Mouse (Mus musculus) adrenal gland, postnatal 10 days (tissue): ENCODE results near the gene Abcb6. TPM values are rescaled to one million over a fixed set of nuclear protein-coding genes. Genes with fewer than 3 reads are reported as not detected.

Experiments
- DNase-seq: peaks from one replicate; pipeline ENCODE4 v3.0.0; 2021; ENCODE audit warnings: mixed read lengths
- microRNA-seq: library from miRNA; unstranded; fragments of <30 nt; microRNA quantifications from one replicate; pipeline ENCODE4 v1.2.0, GENCODE M21; 2021
- total RNA-seq, 2 experiments: library from RNA; stranded (reverse); gene quantifications; 2 replicates each; pipeline ENCODE4 v1.2.3; 2021

Abcb6 gene
- total RNA-seq, 2 experiments from 2014 or later: 46.7 to 55.3 TPM

DNA sequence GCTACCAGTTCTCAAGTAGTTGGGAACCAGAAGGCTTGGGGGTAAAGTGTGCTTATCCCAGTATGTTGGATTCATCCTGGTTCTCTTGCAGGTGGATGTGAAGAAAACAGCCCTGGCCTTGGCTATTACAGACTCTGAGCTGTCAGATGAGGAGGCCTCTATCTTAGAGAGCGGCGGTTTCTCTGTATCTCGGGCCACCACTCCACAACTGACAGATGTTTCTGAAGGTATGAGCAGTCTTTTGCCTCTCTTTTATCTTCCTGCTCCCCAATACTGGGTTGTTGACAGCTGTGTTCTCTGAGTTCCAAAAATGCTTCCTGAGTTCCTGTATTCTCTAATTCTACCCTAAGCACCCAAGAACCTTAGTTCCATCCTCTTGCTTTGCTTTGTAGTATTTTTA lies 34.6 kb downstream of the Abcb6 start:
- no peak for DNase-seq

DNA sequence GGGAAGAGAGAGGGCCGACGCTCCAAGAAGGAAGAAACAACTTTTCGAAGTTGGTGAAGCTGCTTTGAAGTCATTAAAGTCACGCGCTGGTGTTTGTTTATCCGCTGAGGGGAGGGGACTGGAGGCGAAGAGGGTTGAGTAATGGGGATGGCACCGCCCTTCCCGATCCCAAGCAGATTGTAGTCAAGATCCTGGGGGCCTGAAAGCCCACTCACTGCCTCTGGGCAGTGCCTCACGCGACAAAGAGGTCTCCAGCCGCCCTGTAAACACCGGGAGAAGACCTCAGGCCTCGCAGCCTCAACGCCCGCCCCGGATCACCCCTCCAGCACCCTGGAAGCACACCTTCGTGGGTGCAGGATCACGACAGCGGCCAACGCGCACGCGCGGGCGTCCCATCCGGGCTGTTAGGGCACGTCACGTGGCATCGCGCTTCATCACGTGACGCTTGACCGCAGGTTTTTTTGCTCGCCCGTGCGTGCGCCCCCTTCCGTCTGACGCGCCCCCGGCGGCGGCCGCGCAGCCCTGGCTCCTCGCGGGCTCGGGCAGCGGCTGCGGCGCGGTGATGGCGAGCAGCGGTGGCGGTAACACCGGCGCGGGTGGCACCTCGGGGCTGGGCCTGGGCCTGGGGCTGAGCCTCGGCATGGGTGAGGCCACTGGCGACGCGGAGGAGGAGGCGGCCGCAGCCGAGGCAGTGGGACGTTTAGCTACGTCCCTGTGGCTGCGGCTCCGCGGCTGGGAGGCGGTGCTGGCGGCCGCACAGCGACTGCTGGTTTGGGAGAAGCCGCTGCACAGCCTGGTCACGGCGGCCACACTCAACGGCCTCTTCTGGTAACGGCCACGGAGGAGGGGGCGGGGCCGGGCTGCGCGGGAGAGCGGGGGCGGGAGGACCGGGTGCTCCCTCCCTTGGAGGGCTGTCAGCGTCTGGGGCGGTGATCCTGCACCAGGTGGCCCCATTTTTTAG lies 37.6 kb downstream of the Abcb6 start, which contains the start of the genes Cnppd1 and Retreg2:
Gene Cnppd1, minus strand, starts transcription at position 411 of the 961 bp plus-strand sequence.
Gene Retreg2, plus strand, starts transcription at position 478 of the 961 bp plus-strand sequence.
- DNase-seq: peak; percentile 98

- DNase-seq: peak; percentile 79
Observed at GRCm38 (mm10) chr1:75141486-75142190, 38.6 kb downstream of the Abcb6 start.

DNA sequence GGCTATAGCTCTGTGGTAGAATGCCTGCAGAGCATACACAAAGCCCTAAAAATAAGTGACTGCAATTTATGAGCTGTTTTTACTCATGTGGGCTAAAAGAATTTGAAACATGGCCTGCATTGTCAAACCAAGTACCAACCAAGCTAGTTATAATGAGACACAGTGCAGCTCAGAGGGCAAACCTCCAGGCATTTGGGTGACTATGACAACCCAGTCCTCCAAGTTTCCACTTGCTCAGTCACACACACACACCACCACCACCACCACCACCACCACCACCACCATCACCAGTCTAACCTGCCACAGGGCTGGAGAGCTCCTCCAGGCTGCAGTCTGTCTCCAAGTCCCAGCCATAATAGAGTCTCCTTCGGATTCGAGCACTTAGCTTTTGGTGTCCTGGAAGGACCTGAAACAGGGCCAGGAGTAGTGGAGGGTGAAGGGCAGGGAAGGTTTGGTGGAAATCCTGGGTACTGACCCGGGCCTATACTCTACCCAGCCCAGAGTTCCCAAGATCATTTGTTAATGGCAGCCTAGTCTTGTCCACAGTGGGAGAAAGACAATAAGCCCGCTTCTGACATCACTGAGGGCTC lies 39.5 kb downstream of the Abcb6 start:
- DNase-seq: peak; percentile 26

DNA sequence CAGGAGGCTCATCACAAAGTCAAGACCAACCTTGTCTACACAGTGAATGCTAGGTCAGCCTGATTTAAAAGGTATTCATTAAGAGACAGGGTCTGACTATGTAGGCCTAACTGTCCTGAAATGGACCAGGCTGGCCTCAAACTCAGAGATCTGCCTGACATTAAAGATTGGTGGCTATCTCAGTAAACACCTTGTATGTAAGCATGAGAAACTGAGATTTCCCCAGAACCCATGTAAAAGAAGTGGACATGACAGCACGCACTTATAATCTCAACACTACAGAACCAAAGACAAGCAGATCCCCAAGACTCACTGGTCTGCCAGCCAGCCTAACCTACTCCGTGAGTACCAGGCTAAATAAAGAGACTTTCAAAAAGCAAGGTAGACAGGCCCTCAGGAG lies 41.7 kb downstream of the Abcb6 start:
- no peak for DNase-seq

GRCm38 (mm10) chr1:75136730-75137129 lies 43.5 kb downstream of the Abcb6 start:
- DNase-seq: no peak

DNA sequence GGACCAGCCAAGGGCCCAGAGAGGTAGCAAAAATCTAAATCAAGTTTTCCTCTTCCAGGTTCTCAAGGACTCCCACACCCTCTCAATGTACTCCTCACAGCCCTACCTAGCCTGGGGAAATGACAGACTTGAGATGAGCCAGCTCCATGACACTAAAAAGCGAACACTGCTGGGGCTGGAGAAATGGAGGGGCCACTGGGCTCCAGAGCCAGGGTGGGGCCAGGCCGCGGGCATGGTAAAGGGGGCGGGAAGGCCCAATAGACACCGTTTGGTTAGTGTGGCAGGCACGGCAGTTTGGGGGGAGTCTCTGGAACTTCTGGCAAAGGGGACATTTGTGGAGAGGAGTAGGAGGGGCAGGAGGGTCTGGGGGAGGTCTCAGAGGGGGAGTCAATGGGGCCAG lies 43.9 kb downstream of the Abcb6 start:
- DNase-seq: no peak

DNA sequence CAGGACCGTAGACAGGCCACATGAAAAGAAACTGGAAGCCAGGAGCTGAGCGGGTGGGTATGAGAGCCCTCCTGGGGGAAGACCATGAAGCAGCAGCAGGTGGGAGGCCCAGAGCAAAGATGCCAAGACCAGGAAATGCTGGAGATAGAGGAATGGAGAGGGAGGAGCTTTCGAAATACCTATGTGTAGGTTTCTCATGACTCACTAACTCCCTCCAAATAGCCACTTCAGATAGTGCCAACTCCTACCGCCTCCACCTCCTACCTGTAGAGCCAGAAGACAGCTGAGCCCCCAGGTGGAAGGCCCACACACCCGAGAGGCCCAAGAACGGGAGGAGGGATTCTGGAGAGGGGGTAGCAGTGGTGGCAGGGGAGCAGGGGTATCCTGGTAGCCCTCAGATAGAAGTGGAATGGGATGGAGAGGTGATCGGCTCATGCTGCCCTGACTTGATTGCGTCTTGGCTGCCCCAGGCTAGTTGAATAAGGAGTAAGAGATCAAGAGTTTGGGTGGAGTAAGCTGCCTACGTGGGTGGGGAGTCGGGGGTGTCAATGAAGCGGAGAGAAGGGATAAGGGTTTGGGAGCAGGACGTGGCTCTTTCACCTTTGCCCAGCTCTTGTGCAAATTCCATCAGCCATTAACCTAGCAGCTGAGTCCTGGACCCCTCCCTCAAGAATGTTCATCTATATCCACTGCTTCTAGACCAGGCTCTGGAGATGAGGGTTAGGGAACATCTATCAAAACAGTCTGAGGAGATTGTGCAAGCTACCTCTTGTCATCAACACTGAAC lies 46.6 kb downstream of the Abcb6 start, which contains the start of gene Slc23a3:
Gene Slc23a3, minus strand, starts transcription at position 470 of the 787 bp plus-strand sequence.
- no peak for DNase-seq

- no peak for DNase-seq
Observed at GRCm38 (mm10) chr1:75128641-75129040, 51.6 kb downstream of the Abcb6 start.

- no peak for DNase-seq
Observed at GRCm38 (mm10) chr1:75125418-75125817, 54.8 kb downstream of the Abcb6 start.

GRCm38 (mm10) chr1:75124346-75125321 lies 55.6 kb downstream of the Abcb6 start, which contains the start of gene Nhej1:
TSS of gene Nhej1 (minus strand) at chr1:75125200.
- peak; percentile 96 for DNase-seq

DNA sequence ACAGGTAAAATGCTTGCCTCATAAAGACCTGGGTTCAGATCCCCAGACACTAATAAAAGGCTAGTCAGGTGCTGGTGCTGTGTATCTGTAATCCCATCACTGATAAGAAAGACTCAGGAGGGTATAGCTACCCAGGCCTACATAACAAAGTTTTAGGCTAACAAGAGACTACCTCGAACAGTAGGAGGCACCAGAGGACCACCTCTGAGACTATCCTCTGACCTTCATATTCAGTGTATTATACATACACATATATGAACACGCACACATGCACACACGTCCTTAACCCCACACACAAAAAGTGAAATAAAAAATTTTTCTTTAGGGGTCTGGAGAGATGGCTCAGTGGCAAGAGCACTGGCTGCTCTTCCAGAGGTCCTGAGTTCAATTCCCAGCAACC lies 58.0 kb downstream of the Abcb6 start:
- DNase-seq: no peak

Small RNAs within 50 kb of the gene (microRNA-seq; reads per million reads assigned to microRNA genes)
- not detected for gene Gm27943

Other genes with a start within 250 kb of the Abcb6 start
- gene Cfap65, start 244.8 kb downstream of the Abcb6 start, total RNA-seq: not detected
- gene Ihh, start 228.7 kb downstream of the Abcb6 start, total RNA-seq: under 1 TPM; 0.18 to 0.48 TPM
- 1 to 10 TPM; 3.0 to 5.5 TPM for gene Nhej1, start 55.2 kb downstream of the Abcb6 start, total RNA-seq
- gene Slc23a3, start 46.5 kb downstream of the Abcb6 start, total RNA-seq: under 1 TPM; 0.36 to 0.45 TPM
- gene Cnppd1, start 37.7 kb downstream of the Abcb6 start, total RNA-seq: 10 to 100 TPM; 41.0 to 46.4 TPM
- gene Retreg2, start 37.6 kb downstream of the Abcb6 start, total RNA-seq: 10 to 100 TPM; 72.8 TPM
- gene Zfand2b, start 11.7 kb downstream of the Abcb6 start, total RNA-seq: 10 to 100 TPM; 27.5 to 29.4 TPM
- 10 to 100 TPM; 14.0 to 20.8 TPM for gene Ankzf1, start 11.8 kb upstream of the Abcb6 start, total RNA-seq
- gene Atg9a, start 11.8 kb upstream of the Abcb6 start, total RNA-seq: 10 to 100 TPM; 35.4 to 39.1 TPM
- 10 to 100 TPM; 18.3 to 26.6 TPM for gene Glb1l, start 30.4 kb upstream of the Abcb6 start, total RNA-seq
- gene Stk16, start 30.4 kb upstream of the Abcb6 start, total RNA-seq: 100 to 1,000 TPM in 1 of 2 experiments, 10 to 100 TPM in 1; 91.9 to 101 TPM
- gene Tuba4a, start 39.5 kb upstream of the Abcb6 start, total RNA-seq: 100 to 1,000 TPM in 1 of 2 experiments, 10 to 100 TPM in 1; 47.1 to 104 TPM
- gene A630095N17Rik, start 51.7 kb upstream of the Abcb6 start, total RNA-seq: not detected
- gene Dnajb2, start 56.0 kb upstream of the Abcb6 start, total RNA-seq: 10 to 100 TPM; 40.5 to 45.1 TPM
- gene Ptprn, start 84.1 kb upstream of the Abcb6 start, total RNA-seq: 10 to 100 TPM; 47.9 to 50.3 TPM
- gene Resp18, start 98.0 kb upstream of the Abcb6 start, total RNA-seq: 100 to 1,000 TPM; 103 to 109 TPM
- 100 to 1,000 TPM; 103 to 106 TPM for gene Dnpep, start 137.6 kb upstream of the Abcb6 start, total RNA-seq
- gene Des, start 179.9 kb upstream of the Abcb6 start, total RNA-seq: 100 to 1,000 TPM in 1 of 2 experiments, 10 to 100 TPM in 1; 62.7 to 208 TPM
- gene Speg, start 194.9 kb upstream of the Abcb6 start, total RNA-seq: 10 to 100 TPM; 12.8 to 30.6 TPM